In genomic region chr4:55208386-55209345, GRCm38 (mm10) we compare ENCODE assay signal across 7 mouse cellular contexts.
A peak's percentile ranks its signal among the peaks of the same experiment; 100 is the strongest.
DNase-seq lines count a peak whose midpoint lies in the region; ATAC-seq lines count a peak whose summit lies in the region.

No protein-coding gene starts in this region.

- no peak overlapping the region; the same call in 1 of the 2 replicates for H3K9ac ChIP-seq in embryonic facial prominence, embryonic 11.5 days (replicated peaks; ENCODE audit: low read length)
- no peak overlapping the region for H3K9ac ChIP-seq in limb, embryonic 11.5 days (ENCODE audit: low read length)

- H3K4me3 ChIP-seq in embryonic facial prominence, embryonic 11.5 days (ENCODE audit: low read depth, low read length) = no peak overlapping the region
- H3K4me3 ChIP-seq in limb, embryonic 11.5 days (ENCODE audit: low read depth, low read length) = no peak overlapping the region

- DNase-seq in ovary, postnatal 36 days (ENCODE audit: low spot score) = peak; percentile 10
- DNase-seq in ovary, postnatal 10 days (ENCODE audit: low spot score) = no peak
- DNase-seq in embryonic facial prominence, embryonic 11.5 days (ENCODE audit: low spot score) = peak; percentile 58
- peak; percentile 53 for DNase-seq in limb, embryonic 11.5 days (ENCODE audit: low spot score)
- no peak for DNase-seq in right cerebral cortex, postnatal 4 days
- DNase-seq in lung, adult 18-20 months = no peak

- 0 out of 2 replicates have a peak overlapping the region, but pooled peaks have one; percentile 11 for H3K4me2 ChIP-seq in embryonic facial prominence, embryonic 11.5 days (ENCODE audit: low read depth, low read length)
- no peak overlapping the region; the same call in none of the 2 replicates for H3K4me2 ChIP-seq in limb, embryonic 11.5 days (ENCODE audit: low read depth, severe bottlenecking)

- H3K27me3 ChIP-seq in embryonic facial prominence, embryonic 11.5 days (ENCODE audit: control insufficient read depth, insufficient read depth, low read length) = no peaks in the 10 kb centered on the region
- H3K27me3 ChIP-seq in limb, embryonic 11.5 days (ENCODE audit: control insufficient read depth, insufficient read depth, low read length) = no peaks in the 10 kb centered on the region

- peak; percentile 72 for ATAC-seq in embryonic facial prominence, embryonic 11.5 days (replicated peaks; ENCODE audit: insufficient number of reproducible peaks, low FRiP score, low TSS enrichment, low read depth)
- no peak for ATAC-seq in limb, embryonic 11.5 days (ENCODE audit: insufficient number of reproducible peaks, low FRiP score, low TSS enrichment, low read depth)
- no peak for ATAC-seq in activated CD4-positive, CD25-positive, alpha-beta regulatory T cell, adult 4 months

- no peaks in the 10 kb centered on the region for H3K36me3 ChIP-seq in embryonic facial prominence, embryonic 11.5 days (replicated peaks; ENCODE audit: control insufficient read depth, insufficient read depth, low read depth, low read length)
- H3K36me3 ChIP-seq in limb, embryonic 11.5 days (ENCODE audit: control insufficient read depth, insufficient read depth, low read length) = no peaks in the 10 kb centered on the region

- H3K27ac ChIP-seq in embryonic facial prominence, embryonic 11.5 days (replicated peaks; ENCODE audit: low read depth, low read length) = no peak overlapping the region
- no peak overlapping the region; the same call in 1 of the 2 replicates for H3K27ac ChIP-seq in limb, embryonic 11.5 days (replicated peaks; ENCODE audit: low read depth, low read length)

- peaks cover 5% of the 10 kb centered on the region for H3K4me1 ChIP-seq in embryonic facial prominence, embryonic 11.5 days (ENCODE audit: control insufficient read depth, insufficient read depth, low read length)
- H3K4me1 ChIP-seq in limb, embryonic 11.5 days (ENCODE audit: control insufficient read depth, insufficient read depth, low read length) = peaks cover 6% of the 10 kb centered on the region; the same call in 1 of the 2 replicates

- no peaks in the 10 kb centered on the region for H3K9me3 ChIP-seq in embryonic facial prominence, embryonic 11.5 days (replicated peaks; ENCODE audit: control insufficient read depth, low read length)
- no peaks in the 10 kb centered on the region for H3K9me3 ChIP-seq in limb, embryonic 11.5 days (ENCODE audit: control insufficient read depth, low read length)

- 11% methylated on average over 21 of the region's 21 CpGs for WGBS in embryonic facial prominence, embryonic 11.5 days
- 9% methylated on average over 21 of the region's 21 CpGs for whole genome bisulfite sequencing in limb, embryonic 11.5 days

Comparison
In these comparisons a context has a peak if more than half of its experiments do, and no peak if none do; other contexts are left out.
1. DNase-seq: peak in ovary, postnatal 36 days (single experiment), embryonic facial prominence, embryonic 11.5 days (single experiment) and limb, embryonic 11.5 days (single experiment); none in ovary, postnatal 10 days (single experiment), right cerebral cortex, postnatal 4 days (single experiment) and lung, adult 18-20 months (0 of 2).